Mouse (Mus musculus): ENCODE measurements at regions not wholly inside any gene's neighbourhood (a gene's known extent, or its start where the extent isn't known, plus 50 kb on each side); places are given as distances from the start of the nearest gene placed in this dataset.
A peak's percentile ranks its signal among the peaks of the same experiment; 100 is the strongest.

DNA sequence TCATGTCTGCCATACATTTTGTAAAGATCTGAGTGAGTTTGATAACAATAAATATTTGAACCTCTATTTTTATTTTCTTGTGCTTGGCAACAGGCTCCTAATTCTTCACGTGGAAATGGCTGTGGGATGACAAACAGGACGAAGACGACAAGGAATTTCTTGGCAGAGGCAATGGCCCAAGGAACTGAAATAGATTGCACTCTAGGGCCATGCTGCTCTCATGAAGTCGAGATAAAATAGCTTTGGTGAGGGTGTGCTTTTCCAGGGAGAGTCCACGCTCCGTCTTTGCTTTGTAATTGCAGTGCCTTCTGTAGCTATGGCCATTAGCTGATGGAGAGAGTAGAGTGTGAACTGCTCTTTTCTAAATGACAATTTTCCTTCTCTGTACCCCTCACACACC, 50.9 kb upstream of the 1810046K07Rik start:
- Histone ChIP-seq H3K36me3 (ENCODE audit: control insufficient read depth, insufficient read depth) (no peaks in the 10 kb centered on the region), H3K4me3 (replicated peaks; ENCODE audit: low read length) (no peak overlapping the region), H3K9me3 (ENCODE audit: control insufficient read depth, low read length) (no peaks in the 10 kb centered on the region), H3K4me2 (ENCODE audit: low read length) (no peak overlapping the region), H3K27me3 (replicated peaks; ENCODE audit: control insufficient read depth, insufficient read depth, low read length) (no peaks in the 10 kb centered on the region), H3K4me1 (replicated peaks; ENCODE audit: control insufficient read depth, insufficient read depth, low read length) (no peaks in the 10 kb centered on the region), H3K9ac (replicated peaks; ENCODE audit: low read depth, low read length) (no peak overlapping the region), H3K27ac (ENCODE audit: low read length) (no peak overlapping the region)
- 77% methylated on average over 6 of the region's 6 CpGs for WGBS
- ATAC-seq, result no peak

DNA sequence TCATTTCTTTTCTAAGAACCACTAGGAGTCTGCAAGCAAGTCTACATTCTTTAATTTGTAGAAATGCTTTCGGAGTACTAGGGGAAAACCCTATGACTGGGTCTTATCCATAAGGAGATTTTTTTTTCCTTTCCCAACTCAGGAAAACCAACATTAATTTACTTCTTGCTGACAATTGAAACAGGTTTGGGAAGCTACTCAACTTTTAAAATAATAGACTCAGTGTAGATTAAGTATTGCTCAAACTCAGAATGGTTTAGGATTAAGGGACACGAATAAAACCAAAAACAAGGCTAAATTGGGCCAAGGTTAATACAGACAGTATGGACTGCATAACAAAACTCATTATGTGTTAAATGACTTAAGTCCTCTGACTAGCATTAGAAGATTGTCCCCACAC, 65.2 kb upstream of the 1810046K07Rik start:
- Histone ChIP-seq H3K4me1 (replicated peaks; ENCODE audit: control insufficient read depth, insufficient read depth, low read length) (peaks cover 7% of the 10 kb centered on the region), H3K9me3 (ENCODE audit: control insufficient read depth, low read length) (no peaks in the 10 kb centered on the region), H3K4me3 (replicated peaks; ENCODE audit: low read length) (no peak overlapping the region), H3K36me3 (ENCODE audit: control insufficient read depth, insufficient read depth) (no peaks in the 10 kb centered on the region), H3K27me3 (replicated peaks; ENCODE audit: control insufficient read depth, insufficient read depth, low read length) (no peaks in the 10 kb centered on the region), H3K27ac (ENCODE audit: low read length) (no peak overlapping the region), H3K9ac (replicated peaks; ENCODE audit: low read depth, low read length) (no peak overlapping the region), H3K4me2 (ENCODE audit: low read length) (no peak overlapping the region)
- 66% methylated on average over 2 of the region's 2 CpGs for WGBS
- ATAC-seq, result no peak

DNA sequence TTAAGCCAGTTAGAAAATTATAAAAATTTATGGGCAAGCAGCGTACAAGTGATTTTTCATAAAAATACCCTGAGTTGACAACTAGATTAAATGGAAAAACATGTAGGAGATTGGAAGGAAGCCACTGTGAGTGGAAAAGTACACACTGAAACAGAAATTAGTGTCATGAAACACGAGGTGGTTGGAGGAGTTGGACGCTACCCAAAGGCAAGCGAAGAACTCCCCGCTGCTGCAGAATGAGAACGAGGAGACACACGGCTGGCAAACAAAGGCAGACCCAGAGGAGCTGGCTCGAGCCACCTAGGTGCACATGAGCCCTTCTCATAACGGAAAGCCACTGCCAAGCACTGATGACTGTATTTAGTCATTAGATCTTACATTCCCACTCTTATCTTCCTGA, 65.7 kb upstream of the 1810046K07Rik start:
- H3K27me3 ChIP-seq (replicated peaks; ENCODE audit: control insufficient read depth, insufficient read depth, low read length), result no peaks in the 10 kb centered on the region
- 26% methylated on average over 9 of the region's 9 CpGs for WGBS
- no peak overlapping the region for H3K4me3 ChIP-seq (replicated peaks; ENCODE audit: low read length)
- ATAC-seq, result peak; percentile 43; the same call in 1 of the 2 replicates
- no peaks in the 10 kb centered on the region for H3K9me3 ChIP-seq (ENCODE audit: control insufficient read depth, low read length)
- H3K27ac ChIP-seq (ENCODE audit: low read length), result peak overlapping the region; percentile 59; the same call in 1 of the 2 replicates
- H3K9ac ChIP-seq (replicated peaks; ENCODE audit: low read depth, low read length), result no peak overlapping the region; the same call in 1 of the 2 replicates
- peak overlapping the region; percentile 26; the same call in 1 of the 2 replicates for H3K4me2 ChIP-seq (ENCODE audit: low read length)
- H3K36me3 ChIP-seq (ENCODE audit: control insufficient read depth, insufficient read depth), result no peaks in the 10 kb centered on the region
- peaks cover 7% of the 10 kb centered on the region for H3K4me1 ChIP-seq (replicated peaks; ENCODE audit: control insufficient read depth, insufficient read depth, low read length)

DNA sequence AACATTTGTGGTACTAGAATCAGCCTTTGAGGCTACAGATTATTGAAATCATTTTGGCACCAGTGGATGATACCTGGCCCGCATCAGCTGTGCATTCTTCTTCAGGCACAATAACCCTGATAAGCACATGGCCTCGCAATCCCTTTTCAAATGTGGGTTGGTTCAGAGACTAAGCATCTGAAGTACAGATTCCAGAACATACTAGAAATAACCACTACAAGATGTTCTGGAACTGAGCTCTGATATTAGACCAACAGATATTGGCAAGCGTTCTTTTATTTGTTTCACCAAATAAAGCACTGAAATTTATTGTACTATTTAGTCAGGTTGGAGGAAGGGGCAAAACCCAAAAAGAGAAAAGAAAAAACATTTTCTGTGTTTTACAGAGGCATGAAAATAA, 68.1 kb upstream of the 1810046K07Rik start:
- Histone ChIP-seq H3K4me1 (replicated peaks; ENCODE audit: control insufficient read depth, insufficient read depth, low read length) (peaks cover 7% of the 10 kb centered on the region), H3K27me3 (replicated peaks; ENCODE audit: control insufficient read depth, insufficient read depth, low read length) (no peaks in the 10 kb centered on the region), H3K9me3 (ENCODE audit: control insufficient read depth, low read length) (no peaks in the 10 kb centered on the region), H3K36me3 (ENCODE audit: control insufficient read depth, insufficient read depth) (no peaks in the 10 kb centered on the region), H3K4me3 (replicated peaks; ENCODE audit: low read length) (no peak overlapping the region), H3K4me2 (ENCODE audit: low read length) (no peak overlapping the region), H3K9ac (replicated peaks; ENCODE audit: low read depth, low read length) (no peak overlapping the region), H3K27ac (ENCODE audit: low read length) (no peak overlapping the region)
- whole genome bisulfite sequencing, result 93% methylated on average over 3 of the region's 3 CpGs
- ATAC-seq, result no peak

DNA sequence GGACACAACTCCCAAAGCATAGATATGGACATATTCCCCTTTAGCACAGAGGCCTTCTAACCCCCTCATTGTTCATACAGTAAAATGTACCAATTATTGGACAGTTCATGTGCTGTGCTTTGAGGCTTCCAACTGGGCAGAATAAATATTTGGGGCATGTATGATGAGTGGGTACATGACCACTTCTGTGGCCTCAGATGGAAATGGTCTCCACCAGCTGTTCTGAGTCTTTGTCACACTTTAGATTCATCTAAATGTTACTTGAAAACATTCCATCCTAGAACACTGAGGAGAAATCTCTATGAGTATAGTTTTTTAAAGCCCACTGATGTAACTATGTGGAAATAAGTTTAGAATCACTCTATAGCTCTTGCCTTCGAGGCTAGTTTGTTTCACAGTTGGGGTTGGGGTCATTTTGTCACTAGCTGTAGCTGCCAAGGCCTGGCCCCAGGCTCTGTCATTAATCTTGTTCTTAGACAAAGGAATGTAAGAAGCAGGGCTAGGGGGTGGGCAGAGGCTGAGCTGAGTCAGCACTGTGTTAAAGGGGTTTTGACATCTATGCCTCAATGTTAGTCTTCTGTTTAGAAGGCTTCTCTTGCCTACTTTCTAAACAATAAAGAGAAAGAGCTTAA, 69.0 kb upstream of the 1810046K07Rik start:
- no peaks in the 10 kb centered on the region for H3K9me3 ChIP-seq (ENCODE audit: control insufficient read depth, low read length)
- peaks cover 7% of the 10 kb centered on the region for H3K4me1 ChIP-seq (replicated peaks; ENCODE audit: control insufficient read depth, insufficient read depth, low read length)
- no peaks in the 10 kb centered on the region for H3K27me3 ChIP-seq (replicated peaks; ENCODE audit: control insufficient read depth, insufficient read depth, low read length)
- no peak overlapping the region for H3K27ac ChIP-seq (ENCODE audit: low read length)
- WGBS, result 16% methylated on average over 1 of the region's 1 CpGs
- ATAC-seq, result no peak
- H3K4me2 ChIP-seq (ENCODE audit: low read length), result no peak overlapping the region
- H3K4me3 ChIP-seq (replicated peaks; ENCODE audit: low read length), result no peak overlapping the region
- no peaks in the 10 kb centered on the region for H3K36me3 ChIP-seq (ENCODE audit: control insufficient read depth, insufficient read depth)
- no peak overlapping the region for H3K9ac ChIP-seq (replicated peaks; ENCODE audit: low read depth, low read length)

DNA sequence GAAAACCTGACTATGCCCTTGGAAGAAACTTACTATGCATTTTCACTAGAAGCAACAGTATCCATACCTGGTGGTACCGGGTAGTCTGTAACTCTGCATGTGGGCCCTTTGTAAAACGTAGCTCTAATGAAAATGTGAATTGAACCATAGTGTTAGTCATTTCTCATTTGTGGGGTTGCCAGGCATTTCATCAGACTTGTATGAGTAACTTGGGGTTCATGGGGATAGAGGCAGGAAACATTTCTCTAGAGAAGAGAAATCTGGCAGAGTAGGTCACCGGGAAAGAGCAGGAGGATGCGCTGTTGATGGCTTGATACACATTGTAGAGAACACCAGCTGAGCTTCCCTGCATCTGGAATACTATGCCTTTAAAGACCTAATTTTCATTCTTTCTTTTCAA, 70.2 kb upstream of the 1810046K07Rik start:
- no peaks in the 10 kb centered on the region for H3K27me3 ChIP-seq (replicated peaks; ENCODE audit: control insufficient read depth, insufficient read depth, low read length)
- H3K4me1 ChIP-seq (replicated peaks; ENCODE audit: control insufficient read depth, insufficient read depth, low read length), result peaks cover 7% of the 10 kb centered on the region
- no peaks in the 10 kb centered on the region for H3K36me3 ChIP-seq (ENCODE audit: control insufficient read depth, insufficient read depth)
- no peak for ATAC-seq
- no peak overlapping the region for H3K4me2 ChIP-seq (ENCODE audit: low read length)
- H3K9me3 ChIP-seq (ENCODE audit: control insufficient read depth, low read length), result no peaks in the 10 kb centered on the region
- H3K4me3 ChIP-seq (replicated peaks; ENCODE audit: low read length), result no peak overlapping the region
- no peak overlapping the region for H3K9ac ChIP-seq (replicated peaks; ENCODE audit: low read depth, low read length)
- no peak overlapping the region for H3K27ac ChIP-seq (ENCODE audit: low read length)
- 83% methylated on average over 4 of the region's 4 CpGs for WGBS

DNA sequence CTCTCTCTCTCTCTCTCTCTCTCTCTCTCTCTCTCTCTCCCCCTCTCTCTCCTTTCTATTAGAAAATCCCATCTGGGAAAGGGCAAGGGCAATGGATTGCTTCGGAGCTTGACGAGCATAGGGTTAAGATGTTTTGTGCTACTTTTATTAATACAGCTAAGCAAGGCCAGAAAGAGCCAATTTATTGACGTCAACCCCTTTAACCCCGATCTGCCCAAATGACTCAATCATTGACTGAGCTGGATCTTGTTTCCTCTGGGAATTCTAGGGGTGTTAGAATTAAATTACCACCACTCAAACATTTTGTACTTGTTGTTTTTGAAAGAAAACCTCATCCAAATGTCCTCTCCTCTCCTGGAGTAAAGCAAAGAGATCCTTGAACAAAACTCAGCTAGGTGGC, 70.6 kb upstream of the 1810046K07Rik start:
- H3K4me3 ChIP-seq (replicated peaks; ENCODE audit: low read length), result no peak overlapping the region
- no peaks in the 10 kb centered on the region for H3K27me3 ChIP-seq (replicated peaks; ENCODE audit: control insufficient read depth, insufficient read depth, low read length)
- H3K9me3 ChIP-seq (ENCODE audit: control insufficient read depth, low read length), result no peaks in the 10 kb centered on the region
- H3K27ac ChIP-seq (ENCODE audit: low read length), result no peak overlapping the region
- H3K36me3 ChIP-seq (ENCODE audit: control insufficient read depth, insufficient read depth), result no peaks in the 10 kb centered on the region
- WGBS, result 66% methylated on average over 4 of the region's 4 CpGs
- no peak overlapping the region for H3K4me2 ChIP-seq (ENCODE audit: low read length)
- peaks cover 6% of the 10 kb centered on the region for H3K4me1 ChIP-seq (replicated peaks; ENCODE audit: control insufficient read depth, insufficient read depth, low read length)
- no peak for ATAC-seq
- no peak overlapping the region for H3K9ac ChIP-seq (replicated peaks; ENCODE audit: low read depth, low read length)

DNA sequence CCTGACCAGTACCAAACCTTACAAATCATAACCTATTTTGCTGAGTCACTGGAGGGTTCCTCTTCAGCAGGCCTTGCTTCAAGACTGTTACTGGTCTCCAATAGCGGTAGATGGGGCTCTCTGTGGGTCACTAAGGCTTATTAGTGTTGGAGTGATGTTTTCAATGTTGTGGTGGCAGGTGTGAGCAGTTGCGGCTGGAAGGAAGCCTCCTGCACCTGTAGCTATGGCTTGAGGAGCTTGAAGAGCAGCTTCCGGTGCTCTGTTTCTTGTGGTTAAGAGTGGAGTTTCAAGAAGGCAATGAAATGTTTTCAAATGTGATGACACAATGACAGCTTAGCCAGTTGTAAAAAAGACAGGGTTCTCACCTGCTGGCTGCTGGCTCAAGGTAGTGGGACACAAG, 73.1 kb upstream of the 1810046K07Rik start:
- Histone ChIP-seq H3K4me2 (ENCODE audit: low read length) (no peak overlapping the region), H3K4me1 (replicated peaks; ENCODE audit: control insufficient read depth, insufficient read depth, low read length) (no peaks in the 10 kb centered on the region), H3K36me3 (ENCODE audit: control insufficient read depth, insufficient read depth) (no peaks in the 10 kb centered on the region), H3K4me3 (replicated peaks; ENCODE audit: low read length) (no peak overlapping the region), H3K27ac (ENCODE audit: low read length) (no peak overlapping the region), H3K9ac (replicated peaks; ENCODE audit: low read depth, low read length) (no peak overlapping the region), H3K27me3 (replicated peaks; ENCODE audit: control insufficient read depth, insufficient read depth, low read length) (no peaks in the 10 kb centered on the region), H3K9me3 (ENCODE audit: control insufficient read depth, low read length) (no peaks in the 10 kb centered on the region)
- ATAC-seq, result no peak
- 92% methylated on average over 3 of the region's 3 CpGs for WGBS

DNA sequence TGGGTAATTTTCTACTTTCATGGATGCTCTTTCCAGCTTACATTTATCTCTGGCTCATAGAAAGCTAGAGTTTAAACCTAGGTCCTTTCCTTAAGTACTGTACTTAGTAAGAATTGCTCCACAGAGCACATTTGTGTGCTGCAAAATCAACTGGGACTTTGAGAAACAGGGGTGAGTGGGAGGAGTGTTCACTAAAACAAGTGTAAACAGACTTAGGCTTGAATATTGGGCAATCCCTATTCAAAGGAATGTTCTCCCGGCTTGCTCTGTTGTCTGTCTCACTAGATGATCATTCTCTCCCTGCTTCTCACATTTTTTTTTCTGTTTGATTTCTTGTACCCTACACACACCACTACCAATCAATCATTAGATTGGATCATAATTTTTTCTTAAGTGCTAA, 79.3 kb upstream of the 1810046K07Rik start:
- no peak overlapping the region for H3K4me2 ChIP-seq (ENCODE audit: low read length)
- 80% methylated on average over 1 of the region's 1 CpGs for WGBS
- H3K36me3 ChIP-seq (ENCODE audit: control insufficient read depth, insufficient read depth), result no peaks in the 10 kb centered on the region
- no peak for ATAC-seq
- H3K27me3 ChIP-seq (replicated peaks; ENCODE audit: control insufficient read depth, insufficient read depth, low read length), result no peaks in the 10 kb centered on the region
- no peak overlapping the region for H3K4me3 ChIP-seq (replicated peaks; ENCODE audit: low read length)
- no peak overlapping the region for H3K9ac ChIP-seq (replicated peaks; ENCODE audit: low read depth, low read length)
- no peaks in the 10 kb centered on the region for H3K9me3 ChIP-seq (ENCODE audit: control insufficient read depth, low read length)
- no peaks in the 10 kb centered on the region for H3K4me1 ChIP-seq (replicated peaks; ENCODE audit: control insufficient read depth, insufficient read depth, low read length)
- H3K27ac ChIP-seq (ENCODE audit: low read length), result no peak overlapping the region

DNA sequence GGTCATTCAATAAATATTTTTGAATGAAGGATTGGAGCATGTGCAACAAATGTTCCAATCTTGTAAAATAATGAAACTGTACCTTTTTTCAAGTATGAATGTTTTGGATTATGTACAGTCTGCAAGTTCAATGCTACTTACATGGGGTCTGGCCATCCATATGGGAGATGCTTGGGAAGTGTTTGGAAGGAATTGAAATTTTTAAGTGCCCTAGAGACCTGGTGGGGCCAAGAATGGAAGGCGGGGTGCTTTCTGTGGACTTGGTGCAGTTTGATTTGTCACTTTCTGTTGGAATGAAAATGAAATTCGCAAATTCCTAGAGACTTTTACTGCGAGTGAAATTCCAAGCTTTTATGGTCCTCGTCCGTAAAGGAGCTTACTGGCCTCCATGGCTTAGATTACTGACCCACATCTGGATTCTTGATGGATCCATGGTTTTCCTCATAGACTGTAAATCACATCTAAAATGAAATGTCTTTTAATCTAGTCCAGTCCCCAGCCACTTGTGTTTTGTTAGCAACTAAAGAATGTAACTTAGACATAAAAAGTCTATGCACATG, 90.3 kb upstream of the 1810046K07Rik start:
- WGBS, result 92% methylated on average over 5 of the region's 5 CpGs
- Histone ChIP-seq H3K4me2 (ENCODE audit: low read length) (no peak overlapping the region), H3K27me3 (replicated peaks; ENCODE audit: control insufficient read depth, insufficient read depth, low read length) (no peaks in the 10 kb centered on the region), H3K9ac (replicated peaks; ENCODE audit: low read depth, low read length) (no peak overlapping the region), H3K9me3 (ENCODE audit: control insufficient read depth, low read length) (no peaks in the 10 kb centered on the region), H3K4me1 (replicated peaks; ENCODE audit: control insufficient read depth, insufficient read depth, low read length) (no peaks in the 10 kb centered on the region), H3K4me3 (replicated peaks; ENCODE audit: low read length) (no peak overlapping the region), H3K36me3 (ENCODE audit: control insufficient read depth, insufficient read depth) (no peaks in the 10 kb centered on the region), H3K27ac (ENCODE audit: low read length) (no peak overlapping the region)
- no peak for ATAC-seq
